Mouse (Mus musculus): ENCODE measurements around the gene 1700029P11Rik. TPM values are rescaled to one million over a fixed set of nuclear protein-coding genes. Genes with fewer than 3 reads are reported as not detected.
"Not testable (repeated sequence)": the region's sequence is repeated elsewhere in the genome, so short reads cannot be mapped to it uniquely, and the experiment has no call there.

The 1700029P11Rik gene
- total RNA-seq, 2 experiments from 2014 or later, result not detected

DNA sequence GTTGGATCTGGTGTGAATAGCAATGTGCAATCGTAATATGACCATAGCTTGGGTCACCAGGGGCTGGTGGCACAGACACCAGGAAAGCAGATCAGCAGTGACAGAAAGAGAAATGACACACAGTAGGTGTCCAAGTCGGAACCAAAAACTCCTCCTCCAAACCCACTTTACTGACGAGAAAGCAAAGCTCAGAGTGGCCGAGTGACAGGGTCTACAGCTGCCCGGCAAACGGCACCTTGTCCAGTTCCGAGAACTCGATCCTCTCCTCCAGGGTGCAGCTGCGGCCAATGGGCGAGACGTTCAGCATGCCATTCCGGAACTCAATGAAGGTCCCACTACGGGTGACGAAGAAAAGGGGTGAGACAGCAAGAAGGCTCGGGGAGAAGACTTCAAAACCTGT, 24.9 kb upstream of the 1700029P11Rik start:
- ATAC-seq (replicated peaks; ENCODE audit: low FRiP score, poor library complexity, severe bottlenecking), result no peak

DNA sequence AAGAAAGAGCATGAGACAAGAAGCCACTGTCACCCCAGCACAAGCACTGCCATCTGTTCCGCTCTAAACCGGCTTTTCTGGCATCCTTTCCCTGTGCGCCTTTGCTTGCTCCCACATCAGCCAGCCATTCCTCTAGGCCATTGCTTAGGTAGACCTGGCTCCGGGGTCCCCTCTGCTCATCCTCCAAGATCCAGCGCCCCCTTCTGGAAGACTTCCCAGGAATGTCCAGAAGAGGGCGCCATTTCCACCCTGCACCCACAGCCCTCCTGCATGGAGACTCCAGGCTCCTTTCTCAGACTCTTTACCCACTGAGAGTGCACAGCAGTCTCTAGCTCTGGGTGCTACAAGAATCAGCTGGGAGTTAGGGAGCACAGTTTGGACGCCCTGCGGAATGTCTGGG, 23.9 kb upstream of the 1700029P11Rik start:
- ATAC-seq (replicated peaks; ENCODE audit: low FRiP score, poor library complexity, severe bottlenecking), result no peak

DNA sequence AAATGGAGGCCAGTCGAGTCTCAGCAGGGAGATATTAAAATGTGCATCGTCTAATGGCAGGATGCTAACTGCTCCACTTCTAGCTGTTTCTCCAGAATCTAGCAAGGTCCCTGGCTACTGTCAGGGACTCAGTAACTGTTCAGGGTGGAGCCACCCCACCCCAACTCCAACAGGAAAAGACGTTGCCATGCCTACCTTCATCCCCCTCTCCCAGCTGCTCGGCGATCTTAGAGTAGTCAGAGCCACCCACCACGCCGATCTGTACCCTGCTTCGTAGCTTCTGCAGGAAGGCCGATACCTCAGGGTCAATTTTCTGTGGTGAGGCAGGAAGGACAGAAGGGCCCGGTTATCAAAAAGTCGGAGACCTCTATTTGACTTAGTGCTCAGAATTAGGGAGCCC, 22.7 kb upstream of the 1700029P11Rik start:
- ATAC-seq (replicated peaks; ENCODE audit: low FRiP score, poor library complexity, severe bottlenecking), result no peak

DNA sequence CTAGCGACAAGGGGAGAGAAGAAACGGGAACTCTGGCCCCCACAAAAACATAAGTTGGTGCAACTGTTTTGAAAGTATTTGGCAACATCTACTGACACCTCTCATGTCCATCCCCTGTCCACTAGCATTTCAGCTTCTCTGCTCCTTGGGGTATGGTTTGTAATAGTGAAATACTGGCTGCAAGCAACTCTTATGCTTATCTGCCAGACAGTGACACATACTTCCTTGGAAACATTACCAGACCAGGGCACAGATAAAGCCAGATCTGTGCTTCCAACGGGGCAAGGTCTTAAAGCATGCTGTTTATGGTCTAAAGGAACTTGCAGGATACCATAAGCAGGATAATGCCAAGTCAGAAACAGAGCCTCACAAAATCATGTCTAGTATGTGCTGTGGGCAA, 21.4 kb upstream of the 1700029P11Rik start:
- no peak for ATAC-seq (replicated peaks; ENCODE audit: low FRiP score, poor library complexity, severe bottlenecking)

DNA sequence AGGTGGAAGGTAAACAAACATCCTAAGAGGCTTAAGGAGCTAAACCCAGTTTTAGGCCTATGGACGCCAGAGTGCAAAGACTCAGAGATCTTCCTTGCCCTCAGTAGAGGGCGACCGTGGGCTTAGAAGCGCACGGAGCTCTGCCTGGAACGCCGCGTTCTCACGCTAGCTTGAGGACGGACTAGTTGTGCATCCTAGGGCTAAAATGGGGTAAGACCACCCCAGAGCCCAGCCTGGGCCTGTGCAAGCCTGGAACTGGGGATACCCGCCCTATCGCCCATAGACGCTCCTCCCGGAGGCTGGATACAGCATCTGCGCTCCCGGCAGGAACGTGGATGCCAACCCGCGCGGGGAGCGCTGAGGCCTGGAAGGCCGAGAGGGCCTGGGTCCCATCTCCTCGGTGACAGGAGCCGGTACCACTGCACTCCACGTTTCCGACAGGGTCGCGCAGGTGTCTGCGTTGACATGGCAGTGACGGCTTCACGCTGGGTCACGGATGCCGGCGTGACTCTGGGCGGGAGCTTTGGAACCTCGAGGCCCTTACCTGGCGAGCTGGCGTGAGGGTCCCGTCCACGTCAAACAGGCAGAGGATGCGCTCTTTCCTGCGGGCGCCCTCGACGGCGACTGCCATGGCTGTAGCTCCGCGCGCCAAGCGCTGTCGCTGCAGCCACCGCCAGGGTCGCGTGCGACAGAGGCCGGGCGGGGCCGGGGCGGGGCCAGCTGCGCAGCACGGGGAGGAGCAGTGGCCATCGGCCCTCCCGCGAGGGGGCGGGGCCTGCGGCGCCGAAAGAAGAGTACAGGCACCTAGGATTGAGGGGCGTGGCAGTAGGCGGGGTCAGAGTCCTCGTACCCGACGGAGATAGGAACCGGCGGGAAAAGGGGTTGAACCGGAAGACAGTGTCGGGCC, 19.9 kb upstream of the 1700029P11Rik start, which contains the start of gene Pmm1:
Gene Pmm1 (minus strand): TSS at position 760 of the 907 bp plus-strand sequence.
- ATAC-seq (replicated peaks; ENCODE audit: low FRiP score, poor library complexity, severe bottlenecking), result peak; percentile 92

DNA sequence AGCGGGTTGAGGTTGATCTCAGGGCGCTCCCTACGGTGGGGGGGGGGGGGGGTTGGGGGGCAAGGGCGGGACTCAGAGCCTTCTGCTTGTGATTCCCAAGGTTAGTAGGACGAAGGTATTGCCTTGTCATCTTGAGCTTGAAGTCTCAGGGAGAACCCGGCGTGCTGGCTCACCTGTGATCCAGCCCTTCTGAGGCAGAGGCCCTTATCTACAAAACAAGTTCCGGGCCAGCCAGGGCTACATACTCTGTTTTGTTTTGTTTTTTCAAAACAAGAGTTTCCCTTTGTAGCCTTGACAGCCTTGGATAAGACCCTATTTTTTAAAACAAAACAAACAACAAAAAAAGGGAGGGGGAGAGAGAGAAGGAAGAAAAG, 19.3 kb upstream of the 1700029P11Rik start:
- peak; percentile 37 for ATAC-seq (replicated peaks; ENCODE audit: low FRiP score, poor library complexity, severe bottlenecking)

DNA sequence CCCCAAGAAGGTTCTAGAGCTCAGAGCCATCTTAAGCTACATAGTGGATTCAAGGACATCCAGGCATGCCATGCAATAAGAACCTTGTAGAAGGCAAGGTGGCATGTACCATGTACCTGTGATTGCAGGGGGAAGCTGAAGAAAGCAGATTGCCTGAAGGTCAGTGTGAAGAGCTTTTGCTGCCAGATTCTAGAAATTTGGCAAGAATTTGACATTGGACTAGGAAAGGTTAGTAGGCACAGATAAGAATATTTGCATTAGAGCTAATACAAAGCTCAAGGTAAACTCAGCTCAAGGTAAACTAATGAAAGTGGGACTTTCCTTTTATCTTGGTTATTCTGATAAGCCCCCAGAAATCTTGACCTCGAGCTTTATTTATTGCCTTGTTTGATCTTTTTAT, 16.1 kb upstream of the 1700029P11Rik start:
- ATAC-seq (replicated peaks; ENCODE audit: low FRiP score, poor library complexity, severe bottlenecking), result no peak

DNA sequence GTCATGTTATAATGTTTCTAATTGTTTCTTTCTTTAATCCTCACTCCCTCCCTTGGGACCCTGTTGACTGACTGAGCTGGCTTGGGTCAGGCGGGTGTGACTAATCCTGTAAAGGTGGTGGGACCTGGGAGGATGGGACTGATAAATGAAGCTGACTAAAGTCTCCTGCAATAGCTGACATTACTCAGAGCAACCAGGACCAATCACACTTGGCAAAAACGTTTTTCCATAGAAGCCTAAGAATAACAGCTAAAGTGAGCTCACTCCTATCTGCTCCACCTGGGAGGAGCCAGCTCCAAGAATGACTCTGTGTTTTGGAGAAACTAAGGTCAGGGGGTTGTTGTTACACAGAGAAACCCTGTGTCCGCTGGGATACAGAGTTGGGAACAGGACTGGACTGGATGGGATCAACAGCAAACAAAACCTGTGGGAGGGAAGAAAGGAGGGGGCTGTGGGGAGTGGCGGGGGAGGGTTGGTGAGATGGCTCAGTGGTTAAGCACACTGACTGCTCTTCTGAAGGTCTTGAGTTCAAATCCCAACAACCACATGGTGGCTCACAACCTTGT, 15.3 kb upstream of the 1700029P11Rik start:
- ATAC-seq (replicated peaks; ENCODE audit: low FRiP score, poor library complexity, severe bottlenecking), result no peak

DNA sequence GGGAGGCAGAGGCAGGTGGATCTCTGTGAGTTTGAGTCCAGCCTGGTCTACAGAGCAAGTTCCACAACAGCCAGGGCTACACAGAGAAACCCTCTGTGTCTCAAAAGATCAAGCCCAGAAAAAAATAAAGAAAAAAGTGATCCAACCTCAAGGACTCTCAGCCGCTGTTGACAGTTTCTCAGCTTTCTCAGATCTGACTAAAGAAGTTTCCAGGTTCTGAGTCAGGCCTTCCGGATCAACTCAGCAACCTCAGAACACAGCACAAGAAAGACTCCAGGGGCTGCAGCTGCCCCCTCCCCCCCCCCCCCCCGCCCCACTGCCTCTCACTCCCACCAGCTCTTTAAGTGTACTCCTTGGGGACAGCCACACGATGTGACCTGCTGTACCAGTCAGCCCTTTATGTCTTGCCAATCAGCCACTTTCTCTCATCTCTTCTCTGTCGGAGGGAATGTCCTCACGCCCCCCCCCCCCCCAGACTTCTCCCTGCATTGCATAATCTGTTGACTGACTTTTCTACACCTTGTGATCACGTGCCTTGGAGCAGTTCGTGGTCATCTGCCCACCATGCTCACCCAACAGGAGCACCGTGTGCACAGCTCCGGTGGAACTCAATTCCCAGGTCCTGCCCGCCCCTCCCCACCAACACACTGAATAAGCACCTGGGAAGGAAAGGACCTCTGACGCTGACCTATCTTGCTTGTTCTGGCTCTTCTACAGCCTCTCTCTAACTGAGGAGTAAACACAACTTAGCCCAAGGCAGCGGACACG, 14.1 kb upstream of the 1700029P11Rik start:
- ATAC-seq (replicated peaks; ENCODE audit: low FRiP score, poor library complexity, severe bottlenecking), result no peak

DNA sequence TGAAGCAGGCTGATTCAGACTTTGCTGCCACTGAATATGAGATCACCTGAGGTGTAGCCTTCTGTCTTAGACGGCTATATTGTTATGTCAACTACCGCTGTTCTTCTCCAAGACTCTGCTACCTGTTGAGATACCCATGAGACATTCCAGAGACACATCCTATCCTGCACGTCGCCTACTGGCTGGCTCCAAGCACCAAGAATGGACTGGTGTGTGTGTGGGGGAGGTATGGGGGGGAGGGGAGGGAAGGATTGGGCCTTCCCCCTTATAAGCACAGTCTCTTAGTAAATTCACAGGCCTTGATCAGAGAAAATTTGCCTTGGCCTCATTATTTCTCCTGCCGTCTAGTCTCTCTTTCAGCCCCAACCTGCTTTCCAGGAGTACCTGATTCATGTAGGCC, 12.5 kb upstream of the 1700029P11Rik start:
- ATAC-seq (replicated peaks; ENCODE audit: low FRiP score, poor library complexity, severe bottlenecking), result no peak

DNA sequence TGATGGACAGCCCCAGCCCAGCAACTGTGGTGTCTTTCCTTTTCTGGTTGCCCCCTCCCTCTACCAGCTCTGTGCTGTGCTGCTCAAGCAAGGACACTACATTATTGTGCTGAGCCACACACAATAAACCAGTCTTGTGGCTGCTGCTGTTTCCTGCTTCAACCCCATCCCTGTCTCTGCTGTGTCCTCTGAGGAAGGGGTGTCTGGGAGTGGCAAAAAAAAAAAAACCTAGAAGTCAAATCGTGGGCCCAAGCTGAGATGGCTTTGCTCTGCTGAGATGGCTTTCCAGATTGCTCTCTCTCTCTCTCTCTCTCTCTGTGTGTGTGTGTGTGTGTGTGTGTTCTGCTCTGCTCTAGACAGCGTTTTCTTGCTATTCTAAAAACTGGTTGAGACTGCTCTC, 11.9 kb upstream of the 1700029P11Rik start:
- no peak for ATAC-seq (replicated peaks; ENCODE audit: low FRiP score, poor library complexity, severe bottlenecking)

DNA sequence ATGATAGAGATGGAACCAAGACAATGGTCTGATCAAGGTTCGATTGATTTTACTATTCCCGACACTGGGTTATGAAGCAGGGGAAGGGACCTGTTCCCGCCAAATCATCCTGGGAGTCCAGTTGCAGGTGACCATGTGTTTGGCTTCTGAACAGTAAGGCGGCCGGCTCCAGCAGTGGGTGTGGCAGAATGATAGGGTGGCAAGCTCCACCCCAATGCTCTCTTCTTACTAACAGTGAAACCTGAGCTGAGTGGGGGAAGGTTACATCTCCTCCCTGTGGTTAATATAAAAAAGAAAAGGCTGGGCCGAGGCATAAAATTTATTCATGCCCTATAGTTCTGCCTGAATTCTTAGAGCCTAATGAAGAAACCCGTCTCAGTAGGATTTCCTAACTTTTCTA, 11.2 kb upstream of the 1700029P11Rik start:
- ATAC-seq (replicated peaks; ENCODE audit: low FRiP score, poor library complexity, severe bottlenecking), result peak; percentile 96

DNA sequence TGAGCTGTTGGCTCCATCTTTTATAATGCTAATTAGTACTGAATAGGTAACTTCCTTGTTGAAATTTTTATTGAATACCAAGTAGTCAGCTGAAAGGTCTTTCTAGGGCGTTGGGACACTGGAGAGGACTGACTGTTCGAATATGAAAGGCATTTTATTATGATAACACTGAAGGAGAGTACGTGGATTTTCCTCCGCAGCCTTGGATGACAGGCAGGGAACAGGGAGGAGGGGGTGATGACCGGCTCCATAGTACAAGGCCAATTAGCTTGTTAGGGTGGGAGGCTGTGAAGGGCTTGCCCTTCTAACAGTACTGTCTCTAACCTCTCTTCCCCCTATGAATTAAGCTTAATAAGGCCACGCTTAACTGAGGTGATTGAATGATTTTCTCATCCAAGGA, 10.7 kb upstream of the 1700029P11Rik start:
- not testable (repeated sequence) for ATAC-seq (replicated peaks; ENCODE audit: low FRiP score, poor library complexity, severe bottlenecking)

DNA sequence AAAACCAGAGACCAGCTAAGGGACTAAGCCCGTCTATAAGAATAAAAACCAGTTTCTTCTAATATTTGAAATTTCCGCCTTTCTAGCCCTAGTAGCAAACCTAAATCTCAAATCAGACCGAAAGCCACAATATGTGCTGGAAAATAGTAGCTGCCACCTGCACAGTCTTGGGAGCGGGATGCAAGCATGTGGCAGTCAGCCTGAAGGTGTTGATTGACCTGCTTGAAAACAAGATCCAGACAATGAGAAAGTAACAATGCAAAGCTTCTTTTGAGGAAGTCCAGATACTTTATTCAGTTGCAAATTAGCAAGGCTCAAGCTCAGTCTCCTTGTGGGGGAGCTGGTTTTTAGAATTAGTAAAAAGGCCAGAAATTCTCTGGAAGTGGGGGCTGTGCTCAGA, 9.8 kb upstream of the 1700029P11Rik start:
- ATAC-seq (replicated peaks; ENCODE audit: low FRiP score, poor library complexity, severe bottlenecking), result not testable (repeated sequence)

DNA sequence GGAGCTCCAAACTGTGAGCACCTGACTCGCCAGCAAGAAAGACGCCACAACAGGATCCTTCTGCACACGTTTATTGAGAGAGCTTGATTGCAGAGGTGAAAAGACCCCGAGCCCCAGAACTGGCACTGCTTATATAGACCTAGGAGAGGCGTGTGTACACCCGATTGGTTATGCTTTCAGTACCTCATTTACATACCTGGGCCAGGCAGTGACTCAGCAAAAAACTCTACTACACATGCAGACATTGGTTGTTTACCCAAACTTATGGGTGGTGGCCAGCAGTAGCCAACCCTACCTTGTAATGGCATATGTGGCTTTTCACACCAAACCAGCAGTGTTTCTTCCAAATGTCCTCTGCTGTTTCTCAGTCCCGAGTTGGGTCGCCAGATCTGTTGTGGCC, 5.2 kb upstream of the 1700029P11Rik start:
- not testable (repeated sequence) for ATAC-seq (replicated peaks; ENCODE audit: low FRiP score, poor library complexity, severe bottlenecking)

DNA sequence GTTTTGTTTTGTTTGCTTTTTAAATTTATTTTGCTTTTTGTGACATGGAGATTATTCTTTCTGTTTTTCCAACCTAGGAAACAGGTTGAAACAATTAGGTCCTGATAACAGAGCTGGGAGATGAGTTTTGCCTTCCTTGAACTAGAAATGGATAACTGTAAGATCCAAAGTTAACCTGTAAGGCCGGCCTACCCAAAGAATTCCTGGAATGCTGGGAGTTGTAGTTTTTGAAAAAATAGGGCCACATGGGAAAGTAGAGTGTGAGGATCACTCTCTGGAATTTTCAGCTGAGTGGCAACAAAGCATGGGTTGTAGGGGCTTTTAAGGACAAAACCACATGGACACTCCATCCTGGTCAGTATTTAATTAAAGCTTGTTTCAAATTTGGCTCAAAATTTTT, 1.8 kb downstream of the 1700029P11Rik start:
- no peak for ATAC-seq (replicated peaks; ENCODE audit: low FRiP score, poor library complexity, severe bottlenecking)

DNA sequence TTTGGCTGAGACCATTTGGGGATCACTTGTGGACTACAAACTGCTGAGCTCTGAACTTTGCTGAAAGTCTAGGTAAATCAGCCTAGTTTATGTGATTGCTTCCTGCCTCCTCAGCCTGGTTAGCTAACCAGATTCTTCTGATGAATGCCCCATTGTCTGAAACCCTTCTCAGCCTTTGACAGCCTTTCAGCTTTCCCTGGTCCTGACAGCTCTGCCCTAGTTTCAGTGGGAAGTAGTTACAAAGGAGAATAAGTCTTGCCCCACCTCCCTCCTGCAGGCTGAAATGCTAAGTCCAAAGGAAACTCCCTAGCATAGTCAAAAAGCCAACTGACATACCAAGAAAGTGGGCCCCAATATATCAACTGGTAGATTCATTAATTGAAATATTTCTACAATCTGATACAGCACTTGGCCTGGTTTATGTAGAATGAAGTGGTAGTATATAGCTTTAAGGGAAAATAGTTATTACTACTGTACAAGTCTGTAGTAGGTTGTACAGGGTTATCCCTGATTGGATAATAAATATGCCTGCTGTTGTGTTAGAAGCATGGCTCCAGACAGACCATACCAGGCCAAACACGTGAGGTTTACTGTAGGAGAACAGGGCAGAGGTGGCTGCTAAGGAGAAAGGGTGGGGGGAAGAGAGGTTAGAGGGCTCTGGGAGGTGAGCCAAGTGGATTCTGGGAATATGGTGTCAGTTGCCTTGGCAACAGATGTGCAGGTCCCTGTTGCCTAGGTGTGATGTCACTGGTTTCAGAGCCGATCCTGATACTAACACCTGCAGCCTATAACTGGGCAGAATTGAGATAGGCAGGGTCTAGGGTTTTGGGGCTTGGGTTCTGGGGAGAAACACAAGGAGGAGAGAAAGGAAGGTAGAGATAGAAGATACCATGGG, 5.2 kb downstream of the 1700029P11Rik start:
- no peak for ATAC-seq (replicated peaks; ENCODE audit: low FRiP score, poor library complexity, severe bottlenecking)

DNA sequence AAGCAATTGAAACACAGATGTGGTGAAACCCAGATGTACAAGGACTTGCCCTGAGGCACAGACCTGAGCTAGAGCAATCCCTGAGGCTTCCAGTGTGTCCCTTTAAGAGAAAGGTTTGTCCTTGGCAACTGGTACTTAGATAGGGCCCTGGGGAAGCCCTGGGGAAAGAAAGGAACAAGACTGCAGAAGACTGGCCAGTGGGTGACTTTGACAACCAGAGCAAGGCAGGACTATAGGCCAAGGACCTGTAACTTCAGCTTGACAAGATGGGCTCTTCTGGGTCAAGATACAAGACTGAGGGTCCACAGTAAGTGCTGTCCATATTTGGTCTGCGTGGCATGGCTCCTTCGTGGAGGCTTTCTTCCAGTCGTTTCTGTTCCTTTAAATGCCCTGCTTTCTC, 7.3 kb downstream of the 1700029P11Rik start, which contains the start of gene Xrcc6:
Gene Xrcc6 (plus strand): TSS at position 190 of the 400 bp plus-strand sequence.
- no peak for ATAC-seq (replicated peaks; ENCODE audit: low FRiP score, poor library complexity, severe bottlenecking)

DNA sequence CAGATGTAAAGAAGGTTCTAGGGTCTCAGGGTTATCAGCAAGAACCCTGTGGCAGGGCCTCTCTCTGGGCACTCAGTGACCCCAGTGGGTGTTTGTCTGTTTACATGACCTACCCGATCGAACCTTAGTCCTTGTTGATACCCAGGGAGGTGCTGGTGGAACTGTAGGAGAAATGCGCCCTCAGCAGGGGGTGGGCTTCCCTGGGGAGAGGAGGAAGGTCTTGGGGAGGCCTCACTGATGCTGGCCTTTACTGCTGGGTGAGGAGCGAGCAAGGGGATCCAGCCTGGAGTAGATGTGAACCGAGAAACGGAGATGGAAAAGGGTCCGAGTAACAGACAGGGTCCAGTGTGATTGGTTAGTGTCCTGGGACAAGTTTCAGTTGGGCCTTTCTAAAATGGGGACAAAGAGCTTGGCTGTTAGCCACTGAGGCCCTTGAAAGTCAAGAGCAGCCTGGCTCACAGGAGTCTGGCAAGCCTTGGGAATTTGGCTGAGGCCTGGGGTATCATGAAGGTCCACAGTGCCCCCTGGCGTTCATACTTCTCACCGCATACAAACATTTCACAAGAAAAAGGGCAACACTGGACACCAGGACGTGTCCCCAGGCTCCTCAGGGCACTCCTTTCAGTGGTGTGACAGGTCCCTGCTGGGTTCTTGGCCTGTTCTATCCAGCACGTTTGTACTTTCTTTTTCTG, 9.2 kb downstream of the 1700029P11Rik start:
- ATAC-seq (replicated peaks; ENCODE audit: low FRiP score, poor library complexity, severe bottlenecking), result peak; percentile 81
